Mouse (Mus musculus) CD4-positive helper T cell, adult 2 months (primary cell): ENCODE measurements around the gene Hoxb8.

Source experiments
- DNase-seq: peaks from one replicate; pipeline ENCODE4 v3.0.0-alpha.2; 2012; ENCODE audit warnings: low read depth, missing footprints, low spot score

Gene Hoxb8

DNA sequence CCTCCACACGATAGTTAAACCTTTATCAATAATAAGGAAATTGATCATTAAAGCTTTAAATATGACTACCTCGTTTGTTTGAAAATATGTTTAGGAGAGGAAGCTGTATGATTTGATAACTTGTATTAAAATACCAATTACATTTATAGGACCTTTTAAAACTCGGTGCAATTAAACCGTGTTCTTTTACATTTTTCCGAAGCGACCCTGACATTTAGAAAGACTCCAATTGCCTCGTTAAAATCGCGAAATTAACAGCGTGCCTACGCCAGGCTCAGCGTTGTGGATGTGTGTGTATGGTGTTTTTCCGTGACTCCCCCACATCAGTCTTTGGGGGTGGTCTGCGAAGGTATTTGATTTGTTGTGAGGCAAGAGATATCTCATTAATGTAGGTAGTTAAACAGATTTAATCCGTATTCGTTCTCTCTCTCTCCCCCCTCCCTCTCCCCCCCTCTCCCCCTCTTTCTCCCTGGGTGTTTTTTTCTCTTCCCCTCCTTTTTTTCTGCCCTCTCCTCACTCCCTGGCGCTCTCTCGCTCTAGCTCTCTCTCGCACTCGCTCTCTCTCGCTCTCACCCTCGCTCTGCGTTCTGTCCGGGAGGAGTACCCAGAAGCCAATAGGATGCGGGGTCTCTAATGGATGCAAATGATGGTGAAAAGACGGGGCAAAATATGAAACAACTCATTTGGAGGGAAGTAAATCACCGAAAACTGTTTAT, at the start of gene Hoxb8:
Hoxb8 (plus strand) TSS at position 51 of the 716 bp plus-strand sequence.
- no peak for DNase-seq

- DNase-seq: peak; percentile 63
Observed at GRCm38 (mm10) chr11:96234906-96235305, 46.8 kb upstream of the Hoxb8 start.

- DNase-seq: peak; percentile 25
Observed at GRCm38 (mm10) chr11:96240211-96240610, 41.5 kb upstream of the Hoxb8 start.

DNA sequence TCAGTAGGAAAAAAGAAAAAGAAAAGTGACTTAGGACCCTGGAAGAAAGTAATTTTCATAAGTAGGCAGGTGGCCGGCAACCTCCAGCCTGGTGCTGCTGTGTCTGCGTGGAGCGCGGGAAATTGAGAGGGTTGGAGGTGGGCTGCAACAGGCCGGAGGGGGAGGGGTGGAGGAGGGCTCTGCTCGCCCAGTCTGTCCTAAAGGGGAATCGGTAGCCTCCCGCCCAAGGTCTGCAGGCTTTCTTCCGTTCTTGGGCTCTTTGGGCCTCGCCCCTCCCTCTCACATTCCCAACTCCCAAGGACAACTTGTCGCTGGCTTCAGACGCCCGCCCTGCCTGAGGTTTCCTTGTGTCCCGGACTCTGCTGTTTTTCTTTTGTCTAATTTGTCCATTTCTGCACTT, 30.8 kb upstream of the Hoxb8 start:
- no peak for DNase-seq

- no peak for DNase-seq
Observed at GRCm38 (mm10) chr11:96251480-96252031, 30.1 kb upstream of the Hoxb8 start.

DNA sequence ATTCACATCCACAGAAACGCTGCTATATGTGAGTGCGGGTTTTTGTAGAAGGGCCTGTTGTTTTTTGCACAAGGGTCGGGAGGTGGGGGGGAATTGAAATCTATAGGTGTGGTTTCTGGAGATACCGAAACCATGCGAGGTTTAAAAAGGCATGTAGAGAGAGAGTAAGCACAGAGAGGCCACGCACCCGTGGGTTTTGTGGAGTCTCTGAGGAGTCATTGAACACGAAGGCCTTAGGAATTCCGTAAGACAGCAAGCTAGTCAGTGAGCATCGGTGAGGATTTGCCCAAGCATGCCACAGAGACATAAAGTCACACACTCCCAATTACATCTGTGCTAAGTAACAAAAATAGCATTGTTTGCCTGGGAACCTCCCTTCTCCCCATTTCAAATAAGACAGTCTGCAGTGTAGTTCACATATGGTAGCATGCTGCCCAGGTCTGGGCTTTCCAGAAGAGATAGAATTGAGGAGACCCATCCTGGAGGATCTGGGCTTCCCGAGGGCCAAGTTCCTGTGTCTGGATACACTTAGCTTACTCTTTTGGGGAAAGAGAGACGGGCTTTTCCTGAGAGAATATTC, 29.1 kb upstream of the Hoxb8 start:
- no peak for DNase-seq

DNA sequence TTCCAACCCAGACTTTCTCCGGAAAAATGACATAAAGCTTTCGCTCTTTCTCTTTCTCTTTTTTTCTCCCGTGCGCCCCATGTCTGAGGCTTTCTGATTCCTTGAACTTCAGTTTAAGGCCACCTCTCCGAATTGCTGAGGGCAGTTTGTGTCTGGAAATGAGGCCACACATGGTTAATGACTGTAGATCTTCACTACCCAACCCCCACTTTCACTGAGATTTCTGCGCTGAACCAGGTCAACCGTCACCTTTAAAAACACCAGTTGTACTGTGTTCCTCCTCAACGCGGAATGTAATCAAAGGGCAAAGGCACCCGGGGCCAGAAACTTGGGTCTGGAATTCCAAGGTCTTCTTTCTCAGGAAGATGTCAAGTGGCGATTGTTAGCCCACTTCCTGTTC, 27.5 kb upstream of the Hoxb8 start:
- no peak for DNase-seq

GRCm38 (mm10) chr11:96255111-96255995, 26.4 kb upstream of the Hoxb8 start:
- no peak for DNase-seq

DNA sequence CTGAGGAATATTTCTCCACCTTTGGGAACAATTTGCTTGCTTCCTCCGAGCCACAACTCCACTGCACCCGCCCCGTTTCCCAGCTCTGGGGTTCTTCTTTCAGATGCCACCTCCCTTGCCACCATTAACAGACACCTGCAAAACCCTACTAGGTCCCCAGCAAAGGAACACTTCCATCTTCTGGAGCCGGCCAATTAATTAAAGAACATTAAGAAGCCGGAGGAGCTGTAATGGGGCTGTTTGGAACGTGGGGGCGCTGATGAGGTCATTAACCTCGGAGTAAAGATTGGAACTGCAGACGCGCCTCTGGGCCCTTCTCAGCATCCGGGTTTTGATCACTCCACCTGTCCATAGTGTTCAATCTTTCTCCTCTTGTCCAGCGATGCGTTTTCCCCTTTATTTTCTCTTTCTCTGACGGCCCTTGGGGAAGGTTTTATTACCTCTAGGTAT, 25.7 kb upstream of the Hoxb8 start:
- no peak for DNase-seq

DNA sequence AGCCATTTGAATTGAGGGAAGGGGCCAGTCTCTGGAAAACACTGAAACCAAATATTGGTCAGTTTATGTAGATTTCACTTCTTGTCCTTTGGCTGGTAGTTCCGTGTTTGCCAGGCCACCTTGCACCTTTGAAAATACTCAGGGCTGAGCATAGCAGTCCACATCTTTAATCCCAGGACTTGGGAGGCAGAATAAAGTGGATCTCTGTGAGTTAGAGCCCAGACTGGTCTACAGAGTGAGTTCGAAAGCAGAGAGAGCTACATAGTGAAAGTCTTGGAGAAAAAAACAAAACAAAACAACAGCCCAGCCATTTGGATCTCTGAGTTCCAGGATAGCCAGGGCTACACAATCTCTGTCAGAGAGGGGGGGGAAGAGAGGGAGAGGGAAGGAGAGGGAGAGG, 24.6 kb upstream of the Hoxb8 start:
- no peak for DNase-seq

DNA sequence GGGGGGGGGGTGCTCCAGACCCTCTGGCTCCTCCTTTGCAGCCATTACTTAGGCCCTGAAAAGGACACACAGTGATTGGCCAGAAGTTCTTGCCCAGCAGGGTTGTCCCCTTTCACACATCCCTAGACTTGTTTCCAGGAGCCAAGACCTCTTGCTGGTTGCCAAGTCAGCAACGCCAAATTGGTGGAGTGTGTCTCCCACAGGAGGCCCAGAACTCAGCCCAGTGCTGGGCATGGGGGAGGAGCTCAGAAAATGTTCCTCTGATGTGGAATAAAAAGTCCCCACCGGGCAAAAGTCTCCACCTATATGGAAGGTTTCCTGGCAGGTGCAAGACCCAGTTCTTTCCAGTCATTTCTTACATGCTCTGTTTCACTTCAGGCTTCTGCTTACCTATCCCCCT, 22.7 kb upstream of the Hoxb8 start:
- DNase-seq: no peak

- DNase-seq: no peak
Observed at GRCm38 (mm10) chr11:96259511-96259910, 22.2 kb upstream of the Hoxb8 start.

- DNase-seq: no peak
Observed at GRCm38 (mm10) chr11:96260310-96260970, 21.3 kb upstream of the Hoxb8 start.

DNA sequence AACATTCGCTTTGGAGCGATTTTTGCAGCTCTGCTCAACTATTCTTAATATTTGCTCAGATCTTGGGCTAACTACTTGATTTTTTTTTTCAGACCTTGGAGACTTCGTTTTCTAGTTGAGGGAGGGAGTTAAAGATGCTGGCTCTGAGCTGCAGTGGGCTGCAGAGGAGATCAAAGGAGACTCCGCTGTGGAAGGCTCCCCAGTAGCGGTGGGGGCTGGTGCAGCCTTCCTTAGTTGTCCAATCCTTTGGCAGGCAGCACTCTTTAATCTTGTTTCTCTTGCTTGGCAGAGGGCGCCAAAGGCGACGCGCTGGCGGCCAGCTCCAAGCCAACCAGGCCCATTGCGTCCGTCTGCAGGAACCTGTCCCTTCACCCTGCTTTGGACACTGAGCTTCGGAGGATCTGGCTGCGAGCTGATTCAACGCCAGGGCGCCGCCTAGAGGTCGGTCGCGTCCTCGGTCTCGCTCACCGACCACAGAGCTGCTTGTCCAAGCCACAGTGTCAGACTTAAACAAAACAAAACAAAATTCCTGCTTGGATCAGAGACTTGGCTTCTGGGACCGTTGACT, 20.3 kb upstream of the Hoxb8 start:
- peak; percentile 42 for DNase-seq

GRCm38 (mm10) chr11:96262262-96262830, 19.4 kb upstream of the Hoxb8 start:
- DNase-seq: no peak

GRCm38 (mm10) chr11:96263636-96264389, 17.9 kb upstream of the Hoxb8 start:
- no peak for DNase-seq

GRCm38 (mm10) chr11:96264390-96265020, 17.2 kb upstream of the Hoxb8 start:
- no peak for DNase-seq

DNA sequence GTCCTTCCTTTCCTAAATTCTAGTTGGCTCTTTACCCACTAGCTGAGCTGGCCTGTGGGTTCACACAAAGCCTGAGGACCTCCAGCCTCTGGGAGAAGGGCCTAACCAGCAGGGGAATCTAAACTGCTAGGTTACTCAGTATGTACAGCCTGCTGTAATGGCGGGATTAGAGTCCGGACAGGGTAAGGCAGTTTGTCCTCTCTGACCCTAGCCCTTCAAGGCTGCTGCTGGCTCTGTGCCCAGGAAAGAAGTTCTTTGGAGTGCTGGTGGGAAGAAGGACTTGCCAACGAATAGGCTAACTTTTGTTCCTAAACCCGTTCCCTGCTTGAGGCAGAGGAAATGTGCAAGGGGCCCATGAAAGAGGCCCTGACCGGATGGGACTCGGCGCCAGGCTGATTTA, 15.8 kb upstream of the Hoxb8 start:
- DNase-seq: no peak

- DNase-seq: no peak
Observed at GRCm38 (mm10) chr11:96267021-96267920, 14.4 kb upstream of the Hoxb8 start.
